Mouse (Mus musculus): ENCODE data around the gene Noc2l. TPM values are rescaled to one million over a fixed set of nuclear protein-coding genes. Genes with fewer than 3 reads are reported as not detected.

The Noc2l gene
- polyA plus RNA-seq, 1 experiment from 2014 or later, result 47.8 TPM

DNA sequence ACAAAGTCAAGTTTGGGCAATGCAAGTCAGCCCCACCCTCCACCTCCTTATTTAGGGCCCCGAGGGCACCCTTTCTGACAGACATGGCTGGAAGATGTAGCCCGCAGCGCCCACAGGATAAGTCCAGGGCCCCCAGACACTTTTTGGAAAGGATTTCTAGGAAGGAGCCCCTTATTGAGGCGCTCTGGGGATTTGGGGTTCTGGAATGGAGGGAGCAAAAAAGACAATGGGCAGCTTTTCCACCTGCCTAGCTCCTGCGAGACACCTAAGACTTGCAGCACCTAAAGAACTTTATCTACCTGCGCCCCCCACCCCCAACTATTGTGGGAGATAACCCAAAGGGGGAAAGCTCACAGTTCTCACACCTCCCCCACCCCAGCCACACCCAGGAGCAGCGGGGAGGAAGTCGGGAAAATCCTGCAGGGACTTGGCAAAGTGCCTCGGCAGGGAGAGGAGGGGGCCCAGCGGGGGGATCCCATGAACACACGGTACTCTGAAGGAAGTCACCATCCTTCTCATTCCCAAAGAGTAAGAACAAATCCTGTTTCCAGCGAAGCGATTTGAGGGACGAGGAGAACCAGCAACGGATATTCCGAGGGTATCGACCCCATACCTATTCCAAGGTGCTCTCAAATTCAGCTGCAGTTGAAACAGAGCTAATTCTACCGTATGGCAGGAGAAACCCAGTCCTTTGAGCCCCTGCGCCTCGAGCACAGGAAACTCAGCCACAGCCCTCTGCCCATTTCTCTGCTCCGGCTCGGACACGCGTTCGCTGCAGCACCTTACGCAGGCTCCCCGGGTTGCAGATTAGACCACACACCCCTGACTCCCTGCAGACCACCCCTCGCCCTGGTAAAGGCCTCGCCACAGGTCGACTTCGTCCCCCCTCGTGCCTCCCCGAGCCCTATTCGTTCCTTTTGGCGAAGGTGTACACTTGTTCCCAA is 39.6 kb upstream of the Noc2l start:
- H3K27ac ChIP-seq (ENCODE audit: low read depth, low read length), result peak overlapping the region; percentile 97
- H3K4me3 ChIP-seq (ENCODE audit: low read depth, low read length), result peak overlapping the region; percentile 93
- H3K9me3 ChIP-seq (replicated peaks; ENCODE audit: control insufficient read depth, low read length), result no peaks in the 10 kb centered on the region
- no peak for ATAC-seq (replicated peaks; ENCODE audit: insufficient number of reproducible peaks, low FRiP score, low TSS enrichment)
- H3K4me1 ChIP-seq (ENCODE audit: control insufficient read depth, insufficient read depth, low read length), result peaks cover 40% of the 10 kb centered on the region
- H3K36me3 ChIP-seq (ENCODE audit: control insufficient read depth, insufficient read depth, low read length), result no peaks in the 10 kb centered on the region
- H3K27me3 ChIP-seq (ENCODE audit: control insufficient read depth, insufficient read depth, low read length), result no peaks in the 10 kb centered on the region
- WGBS (ENCODE audit: insufficient replicate concordance), result 2% methylated on average over 35 of the region's 35 CpGs
- H3K9ac ChIP-seq (ENCODE audit: low read depth, low read length), result peak overlapping the region; percentile 89
- peak overlapping the region; percentile 95 for H3K4me2 ChIP-seq

DNA sequence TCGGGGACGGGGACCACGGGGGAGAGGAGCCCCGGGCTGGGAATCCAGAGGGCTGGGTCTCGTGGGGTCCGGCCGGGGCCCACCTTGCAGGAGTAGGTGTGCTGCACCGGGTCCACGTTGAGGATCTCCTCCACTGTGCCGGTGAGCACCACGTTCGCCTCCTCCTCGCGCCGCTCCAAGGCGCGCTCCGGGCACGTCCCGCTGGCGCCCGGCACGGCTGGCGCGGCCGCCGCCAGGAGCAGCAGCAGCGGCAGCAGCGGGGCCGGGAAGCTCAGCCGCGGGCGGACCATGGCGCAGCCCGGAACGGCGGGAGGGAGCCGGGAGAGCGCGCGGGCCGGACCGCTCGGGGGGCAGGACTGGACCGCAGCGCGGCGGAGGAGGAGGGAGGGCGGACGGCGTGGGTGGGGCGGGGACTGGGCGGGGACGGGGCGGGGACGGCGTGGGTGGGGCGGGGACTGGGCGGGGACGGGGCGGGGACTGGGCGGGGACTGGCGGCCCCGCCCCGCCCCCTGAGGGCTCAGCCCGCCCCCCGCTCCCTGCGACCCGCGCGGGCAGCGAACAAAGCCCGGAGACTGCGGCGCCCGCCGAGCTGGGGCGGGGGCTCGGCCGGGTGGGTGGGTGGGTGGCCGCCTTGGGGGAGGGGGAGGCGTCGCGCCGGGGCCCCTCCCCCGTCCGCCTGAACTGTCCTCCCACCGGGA is 38.5 kb upstream of the Noc2l start, which contains the start of gene Agrn:
Gene Agrn (minus strand): TSS at position 358 of the 698 bp plus-strand sequence.
- H3K27ac ChIP-seq (ENCODE audit: low read depth, low read length), result peak within 1 kb of the TSS; percentile 97
- H3K4me2 ChIP-seq, result peak within 1 kb of the TSS; percentile 95
- H3K36me3 ChIP-seq (ENCODE audit: control insufficient read depth, insufficient read depth, low read length), result no peaks in the 10 kb centered on the region
- H3K9ac ChIP-seq (ENCODE audit: low read depth, low read length), result peak within 1 kb of the TSS; percentile 89
- H3K9me3 ChIP-seq (replicated peaks; ENCODE audit: control insufficient read depth, low read length), result no peaks in the 10 kb centered on the region
- under 1% methylated on average over 37 of the region's 88 CpGs for WGBS (ENCODE audit: insufficient replicate concordance)
- peak; percentile 85 for ATAC-seq (replicated peaks; ENCODE audit: insufficient number of reproducible peaks, low FRiP score, low TSS enrichment)
- H3K27me3 ChIP-seq (ENCODE audit: control insufficient read depth, insufficient read depth, low read length), result no peaks in the 10 kb centered on the region
- H3K4me3 ChIP-seq (ENCODE audit: low read depth, low read length), result peak within 1 kb of the TSS; percentile 93
- H3K4me1 ChIP-seq (ENCODE audit: control insufficient read depth, insufficient read depth, low read length), result peaks cover 42% of the 10 kb centered on the region

- H3K4me3 ChIP-seq (ENCODE audit: low read depth, low read length), result peak overlapping the region; percentile 93
- ATAC-seq (replicated peaks; ENCODE audit: insufficient number of reproducible peaks, low FRiP score, low TSS enrichment), result peak; percentile 89
- H3K4me2 ChIP-seq, result peak overlapping the region; percentile 95
- peak overlapping the region; percentile 70 for H3K9ac ChIP-seq (ENCODE audit: low read depth, low read length)
- no peaks in the 10 kb centered on the region for H3K9me3 ChIP-seq (replicated peaks; ENCODE audit: control insufficient read depth, low read length)
- H3K27ac ChIP-seq (ENCODE audit: low read depth, low read length), result peak overlapping the region; percentile 97
- no peaks in the 10 kb centered on the region for H3K27me3 ChIP-seq (ENCODE audit: control insufficient read depth, insufficient read depth, low read length)
- WGBS (ENCODE audit: insufficient replicate concordance), result under 1% methylated on average over 26 of the region's 26 CpGs
- H3K4me1 ChIP-seq (ENCODE audit: control insufficient read depth, insufficient read depth, low read length), result peaks cover 42% of the 10 kb centered on the region
- no peaks in the 10 kb centered on the region for H3K36me3 ChIP-seq (ENCODE audit: control insufficient read depth, insufficient read depth, low read length)
Observed at GRCm38 (mm10) chr4:156197829-156198205, 38.0 kb upstream of the Noc2l start.

GRCm38 (mm10) chr4:156200623-156201475 is 35.0 kb upstream of the Noc2l start, which contains the start of gene Isg15:
TSS of gene Isg15 (minus strand) at chr4:156200818.
- Histone ChIP-seq H3K9ac (ENCODE audit: low read depth, low read length) (no peak within 1 kb of the TSS), H3K27ac (ENCODE audit: low read depth, low read length) (no peak within 1 kb of the TSS), H3K36me3 (ENCODE audit: control insufficient read depth, insufficient read depth, low read length) (no peaks in the 10 kb centered on the region), H3K4me3 (ENCODE audit: low read depth, low read length) (no peak within 1 kb of the TSS), H3K4me2 (peak within 1 kb of the TSS; percentile 35), H3K9me3 (replicated peaks; ENCODE audit: control insufficient read depth, low read length) (no peaks in the 10 kb centered on the region), H3K4me1 (ENCODE audit: control insufficient read depth, insufficient read depth, low read length) (peaks cover 22% of the 10 kb centered on the region), H3K27me3 (ENCODE audit: control insufficient read depth, insufficient read depth, low read length) (peaks cover 15% of the 10 kb centered on the region)
- no peak for ATAC-seq (replicated peaks; ENCODE audit: insufficient number of reproducible peaks, low FRiP score, low TSS enrichment)
- 51% methylated on average over 10 of the region's 10 CpGs for WGBS (ENCODE audit: insufficient replicate concordance)

- 13% methylated on average over 12 of the region's 12 CpGs for WGBS (ENCODE audit: insufficient replicate concordance)
- no peaks in the 10 kb centered on the region for H3K36me3 ChIP-seq (ENCODE audit: control insufficient read depth, insufficient read depth, low read length)
- H3K4me3 ChIP-seq (ENCODE audit: low read depth, low read length), result peak overlapping the region; percentile 67
- H3K4me1 ChIP-seq (ENCODE audit: control insufficient read depth, insufficient read depth, low read length), result peaks cover 18% of the 10 kb centered on the region
- ATAC-seq (replicated peaks; ENCODE audit: insufficient number of reproducible peaks, low FRiP score, low TSS enrichment), result peak; percentile 57
- peak overlapping the region; percentile 81 for H3K9ac ChIP-seq (ENCODE audit: low read depth, low read length)
- peak overlapping the region; percentile 98 for H3K4me2 ChIP-seq
- H3K27me3 ChIP-seq (ENCODE audit: control insufficient read depth, insufficient read depth, low read length), result peaks cover 15% of the 10 kb centered on the region
- H3K9me3 ChIP-seq (replicated peaks; ENCODE audit: control insufficient read depth, low read length), result no peaks in the 10 kb centered on the region
- peak overlapping the region; percentile 84 for H3K27ac ChIP-seq (ENCODE audit: low read depth, low read length)
Observed at GRCm38 (mm10) chr4:156202462-156202893, 33.3 kb upstream of the Noc2l start.

DNA sequence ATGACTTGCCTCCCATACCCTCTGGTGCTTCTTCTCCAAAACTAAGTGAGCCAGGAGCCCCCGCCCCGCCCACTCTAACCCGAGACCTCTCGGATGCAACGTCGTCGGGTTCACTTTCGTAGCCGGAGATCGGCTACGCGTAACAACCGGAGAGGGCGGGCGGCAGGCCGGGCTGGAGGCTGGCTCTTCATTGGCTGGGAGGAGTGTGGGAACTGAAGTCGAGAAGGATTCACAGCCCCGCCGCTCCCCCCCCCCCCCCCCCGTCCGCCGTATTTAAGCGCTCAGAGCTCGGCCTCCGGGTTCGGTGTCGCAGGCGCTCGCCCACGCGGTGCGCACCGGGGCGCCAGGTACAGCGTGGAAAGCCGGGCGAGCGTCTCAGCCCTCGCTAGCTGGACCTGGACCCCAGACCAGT is 32.8 kb upstream of the Noc2l start, which contains the start of gene AW011738:
Gene AW011738 (plus strand): TSS at position 304 of the 412 bp plus-strand sequence.
- peaks cover 15% of the 10 kb centered on the region for H3K27me3 ChIP-seq (ENCODE audit: control insufficient read depth, insufficient read depth, low read length)
- no peaks in the 10 kb centered on the region for H3K36me3 ChIP-seq (ENCODE audit: control insufficient read depth, insufficient read depth, low read length)
- H3K4me3 ChIP-seq (ENCODE audit: low read depth, low read length), result peak within 1 kb of the TSS; percentile 67
- no peaks in the 10 kb centered on the region for H3K9me3 ChIP-seq (replicated peaks; ENCODE audit: control insufficient read depth, low read length)
- H3K9ac ChIP-seq (ENCODE audit: low read depth, low read length), result peak within 1 kb of the TSS; percentile 81
- peaks cover 18% of the 10 kb centered on the region for H3K4me1 ChIP-seq (ENCODE audit: control insufficient read depth, insufficient read depth, low read length)
- peak within 1 kb of the TSS; percentile 84 for H3K27ac ChIP-seq (ENCODE audit: low read depth, low read length)
- WGBS (ENCODE audit: insufficient replicate concordance), result 1% methylated on average over 35 of the region's 39 CpGs
- peak within 1 kb of the TSS; percentile 98 for H3K4me2 ChIP-seq
- ATAC-seq (replicated peaks; ENCODE audit: insufficient number of reproducible peaks, low FRiP score, low TSS enrichment), result peak; percentile 84

DNA sequence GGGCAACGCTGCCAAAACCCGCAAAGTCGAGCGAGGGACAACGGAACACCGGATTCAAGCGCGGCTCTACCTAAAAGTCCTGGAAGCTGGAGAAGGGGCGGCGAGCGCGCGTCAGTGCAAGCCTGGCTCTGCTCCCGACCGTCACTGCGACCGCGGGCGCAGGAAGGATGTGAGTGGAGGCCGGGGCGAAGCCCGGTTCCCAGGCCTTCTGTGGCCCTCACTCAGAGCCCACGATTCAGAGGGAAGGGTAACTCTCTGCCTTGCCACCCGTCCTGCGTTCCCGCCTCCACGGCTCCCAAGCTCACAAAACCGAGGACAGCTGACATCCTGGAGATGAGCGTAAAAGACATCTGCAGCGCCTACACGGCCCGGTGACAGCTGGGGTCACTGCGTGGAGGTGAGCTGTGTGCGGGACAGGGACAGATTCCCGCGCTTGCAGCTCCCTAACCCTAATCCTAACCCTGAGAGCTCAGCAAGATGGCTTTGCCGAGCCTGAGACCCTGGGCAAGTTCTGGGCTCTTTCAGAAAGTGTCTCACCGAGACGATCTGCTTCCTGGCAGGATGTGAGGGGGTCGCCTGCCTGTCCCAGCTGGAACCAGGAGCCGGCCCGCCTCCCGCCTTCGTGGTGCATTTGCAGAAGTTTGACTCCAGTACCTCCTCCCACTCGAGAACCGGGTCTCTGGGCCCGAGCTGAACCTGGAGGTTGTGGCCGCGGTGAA is 32.2 kb upstream of the Noc2l start:
- under 1% methylated on average over 49 of the region's 49 CpGs for WGBS (ENCODE audit: insufficient replicate concordance)
- H3K9ac ChIP-seq (ENCODE audit: low read depth, low read length), result peak overlapping the region; percentile 81
- peaks cover 18% of the 10 kb centered on the region for H3K4me1 ChIP-seq (ENCODE audit: control insufficient read depth, insufficient read depth, low read length)
- H3K9me3 ChIP-seq (replicated peaks; ENCODE audit: control insufficient read depth, low read length), result no peaks in the 10 kb centered on the region
- H3K27ac ChIP-seq (ENCODE audit: low read depth, low read length), result peak overlapping the region; percentile 84
- peaks cover 15% of the 10 kb centered on the region for H3K27me3 ChIP-seq (ENCODE audit: control insufficient read depth, insufficient read depth, low read length)
- no peaks in the 10 kb centered on the region for H3K36me3 ChIP-seq (ENCODE audit: control insufficient read depth, insufficient read depth, low read length)
- ATAC-seq (replicated peaks; ENCODE audit: insufficient number of reproducible peaks, low FRiP score, low TSS enrichment), result 0 out of 2 replicates have a peak, but pooled peaks have one; percentile 16
- H3K4me2 ChIP-seq, result peak overlapping the region; percentile 98
- H3K4me3 ChIP-seq (ENCODE audit: low read depth, low read length), result peak overlapping the region; percentile 67

Measured in heart, embryonic 11.5 days (tissue).